Mouse (Mus musculus): ENCODE measurements around the gene Map7d2.
"Not testable (repeated sequence)": the region's sequence is repeated elsewhere in the genome, so short reads cannot be mapped to it uniquely, and the experiment has no call there.

The Map7d2 gene

GRCm38 (mm10) chrX:159414130-159414828 lies at the start of gene Map7d2:
Map7d2 (plus strand) TSS chrX:159414572.
- DNase-seq, result peak; percentile 10

DNA sequence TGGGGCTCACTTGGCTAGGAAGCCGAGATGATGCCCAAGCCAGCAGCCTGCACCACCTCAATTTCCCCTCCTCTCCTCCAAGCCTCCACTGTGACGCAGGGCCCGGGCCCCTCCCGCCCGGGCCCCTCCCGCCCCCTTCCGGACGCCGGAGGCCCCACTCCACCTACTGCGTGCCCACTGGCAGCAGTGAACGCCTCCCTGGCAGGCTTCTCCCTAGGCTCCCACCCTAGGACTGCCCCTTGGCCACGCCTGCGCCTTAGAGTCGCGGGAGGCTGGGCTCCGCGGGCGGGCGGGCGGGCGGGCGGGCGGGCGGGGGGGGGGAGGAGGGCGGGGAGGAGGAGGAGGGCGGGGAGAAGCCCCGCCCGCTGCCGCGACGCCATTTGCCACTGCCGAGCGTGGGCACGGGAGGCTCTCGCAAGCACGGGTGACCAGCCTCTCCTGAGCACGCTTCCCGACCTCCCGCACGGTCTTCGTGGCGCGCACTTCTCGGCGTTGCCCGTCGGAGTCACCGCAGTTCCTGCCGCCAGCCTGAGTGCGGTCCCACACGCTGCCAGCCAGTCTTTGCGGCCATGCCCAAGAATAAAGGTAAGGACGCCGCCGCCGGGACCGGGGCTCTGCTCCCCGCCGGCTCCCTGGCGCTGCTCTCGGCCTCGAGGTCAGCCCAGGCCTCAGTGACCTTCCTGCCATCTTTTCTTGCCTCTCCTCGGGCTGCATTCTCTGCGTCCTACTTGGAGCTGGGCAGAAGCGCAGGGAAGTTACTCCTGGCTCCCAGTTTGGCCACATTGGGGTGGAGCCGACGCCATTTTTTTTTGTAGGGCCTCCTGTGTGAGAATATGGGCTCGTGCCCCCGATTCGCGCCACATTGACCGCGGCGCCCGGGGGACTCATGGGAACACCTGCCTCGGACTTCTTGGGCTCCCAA lies 42.3 kb upstream of the Map7d2 start, which contains the start of gene Eif1ax:
Gene Eif1ax (plus strand): TSS at position 348 of the 922 bp plus-strand sequence.
- DNase-seq, result peak; percentile 87

DNA sequence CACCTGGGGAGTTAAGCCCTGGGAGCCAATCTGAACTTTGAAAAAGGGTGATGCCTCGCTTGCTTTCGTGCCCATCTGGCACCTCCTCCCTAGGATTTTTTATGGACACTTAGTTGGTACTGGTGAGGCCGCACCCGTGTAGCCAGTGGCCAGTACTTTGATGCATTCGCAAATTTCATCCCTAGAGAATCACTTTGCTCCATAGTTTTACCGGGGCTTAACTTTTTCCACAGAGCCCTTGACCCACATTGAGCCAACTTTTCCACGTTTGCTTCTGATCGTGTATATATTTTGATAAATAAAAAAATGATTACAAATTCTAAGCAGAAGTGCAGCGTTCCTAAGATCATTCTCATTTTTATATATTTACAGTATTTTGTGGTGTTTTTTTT lies 41.6 kb upstream of the Map7d2 start:
- DNase-seq, result no peak

DNA sequence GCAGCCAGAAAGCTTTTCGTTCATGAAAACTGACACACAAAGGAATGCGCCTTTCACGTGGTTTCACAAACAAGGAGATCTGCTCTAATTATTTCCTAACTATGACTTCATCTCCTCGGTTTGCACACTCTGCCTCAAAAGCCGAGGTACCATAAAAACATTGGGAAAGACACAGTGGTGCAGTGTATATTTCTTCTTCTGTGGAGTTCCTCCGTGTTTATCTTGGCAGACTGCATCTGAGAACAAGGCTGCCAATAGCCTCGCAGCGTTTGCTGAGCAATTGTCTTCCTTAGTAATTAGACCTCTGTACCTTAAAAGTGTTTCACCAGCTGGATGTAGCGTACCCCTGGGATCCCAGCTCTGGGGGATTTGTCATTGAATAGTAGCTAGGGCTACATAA lies 27.3 kb upstream of the Map7d2 start:
- DNase-seq, result no peak

DNA sequence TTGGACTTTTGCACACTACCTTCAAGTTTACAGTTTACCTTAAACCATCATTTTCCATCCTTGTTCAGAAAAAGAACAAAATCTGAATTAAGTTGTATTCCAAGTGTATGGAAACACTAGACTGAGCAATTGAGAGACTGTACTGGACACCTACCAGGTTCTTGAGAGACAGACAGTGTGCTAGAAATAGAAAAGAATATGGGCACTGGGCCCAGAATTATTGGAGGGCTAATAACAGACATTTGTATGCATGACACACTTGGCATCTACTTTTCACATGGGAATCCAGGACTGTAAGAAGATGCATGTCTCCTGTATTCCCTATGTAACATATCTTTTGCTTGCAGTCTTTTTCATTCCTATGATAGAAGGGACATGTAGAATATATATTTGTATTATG lies 25.4 kb upstream of the Map7d2 start:
- no peak for DNase-seq

DNA sequence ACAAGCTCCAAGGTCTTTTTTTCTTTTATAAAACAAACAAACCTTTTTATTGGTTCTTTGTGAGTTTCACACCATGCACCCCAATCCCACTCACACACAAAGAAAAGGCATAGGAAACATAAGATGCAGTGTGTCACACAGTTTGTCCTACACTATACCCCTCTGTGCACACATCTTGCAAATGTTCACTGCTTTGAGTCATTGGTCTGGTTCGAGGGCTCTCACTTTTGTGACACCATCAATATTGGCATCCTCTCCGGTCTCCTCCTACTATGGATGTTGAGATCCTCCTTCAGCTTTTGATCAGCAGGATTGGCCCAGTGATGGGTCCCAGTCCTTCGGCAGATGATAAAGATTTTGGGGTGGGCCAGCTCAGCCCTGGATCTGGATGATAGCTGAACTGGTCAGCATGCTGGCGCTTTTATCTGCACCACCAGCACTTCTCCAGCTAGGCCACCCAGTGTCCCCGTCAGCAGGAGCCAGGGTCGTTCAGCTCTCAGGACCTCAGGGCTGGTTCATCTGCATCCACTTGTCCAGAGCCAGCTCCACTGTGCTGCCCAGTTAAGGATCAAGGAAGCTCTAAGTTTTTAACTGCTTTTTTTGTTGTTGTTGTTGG lies 23.9 kb upstream of the Map7d2 start:
- DNase-seq, result no peak

- no peak for DNase-seq
These were observed 23.1 kb upstream of the Map7d2 start for GRCm38 (mm10) chrX:159391239-159391638.

DNA sequence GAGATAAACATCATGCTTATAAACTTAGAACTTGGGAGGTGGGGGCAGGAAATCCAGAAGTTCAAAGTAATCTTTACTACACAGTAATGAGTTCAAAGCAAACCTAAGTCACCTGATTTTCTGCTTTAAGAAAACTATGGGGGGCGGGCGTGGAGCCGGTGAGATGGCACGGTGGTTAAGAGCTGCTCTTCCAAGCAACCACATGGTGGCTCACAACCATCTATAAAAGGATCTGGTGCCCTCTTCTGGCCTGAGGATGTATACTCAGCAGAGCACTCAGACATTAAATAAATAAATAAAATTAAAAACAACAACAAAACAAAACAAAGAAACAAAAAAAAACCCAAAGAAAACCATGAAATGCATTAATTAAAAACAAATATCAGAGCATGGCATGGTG lies 5.1 kb upstream of the Map7d2 start:
- peak; percentile 55 for DNase-seq

DNA sequence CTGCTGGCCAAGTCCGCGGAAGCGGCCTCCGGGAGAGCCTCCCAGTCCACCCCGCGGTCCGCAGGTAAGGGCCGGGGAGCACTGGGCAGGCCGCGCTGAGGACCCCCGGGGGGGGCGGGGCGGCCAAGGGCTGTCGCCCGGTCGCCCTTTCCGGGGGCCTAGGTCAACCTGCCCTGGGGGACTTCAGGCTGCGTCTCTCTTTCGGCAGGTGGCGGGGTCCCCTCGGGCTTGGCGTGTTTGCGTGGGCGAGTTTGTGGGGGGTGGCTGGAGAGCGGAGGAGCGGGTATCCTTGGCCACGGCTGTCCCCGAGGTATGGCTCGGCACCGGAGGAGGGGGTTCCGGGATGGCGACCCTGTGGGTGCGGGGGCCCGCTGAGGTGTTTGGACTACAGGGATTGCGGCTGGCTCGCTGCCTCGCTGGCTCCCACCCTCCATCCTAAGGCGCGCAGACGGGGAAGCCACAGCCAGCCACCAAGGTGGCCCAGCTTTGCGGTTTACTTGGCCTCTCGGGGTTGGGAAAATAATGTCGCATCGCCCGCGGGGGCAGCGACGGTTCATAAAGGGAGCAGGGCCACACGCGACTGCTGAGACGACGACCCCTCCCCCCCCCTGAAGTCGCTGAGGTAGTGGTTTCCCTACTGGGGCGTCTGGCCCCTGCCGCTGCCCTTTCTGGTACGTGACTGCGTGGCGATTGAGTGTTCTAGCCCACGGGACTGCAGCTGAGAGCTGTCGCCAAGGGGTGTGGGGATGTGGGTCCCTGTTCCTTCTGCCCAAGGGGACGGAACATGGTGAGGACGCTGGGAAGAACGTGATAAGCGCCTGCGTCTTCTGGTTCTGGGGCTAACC lies 679 bp downstream of the Map7d2 start:
- peak; percentile 3 for DNase-seq

- not testable (repeated sequence) for DNase-seq
These were observed 16.1 kb downstream of the Map7d2 start for GRCm38 (mm10) chrX:159430507-159430906.

DNA sequence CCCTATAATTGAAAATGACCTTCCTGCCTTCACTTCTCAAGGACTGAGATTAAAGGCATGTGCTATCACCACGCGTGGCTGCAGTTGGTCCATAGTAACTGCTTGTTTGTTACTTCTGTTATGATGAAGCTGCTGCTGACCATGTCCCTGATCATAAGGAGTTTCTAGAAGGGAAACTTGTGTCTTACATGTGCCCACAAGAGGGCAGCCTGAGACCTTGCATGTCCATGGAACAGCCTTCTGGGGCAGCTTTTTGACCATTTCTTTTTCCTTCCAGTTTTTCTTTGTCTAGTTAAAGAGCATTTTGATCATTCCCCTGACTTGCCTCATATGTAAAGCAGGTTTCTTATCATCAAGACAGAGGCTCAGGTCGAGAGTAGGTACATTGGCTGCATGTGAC lies 27.8 kb downstream of the Map7d2 start:
- DNase-seq, result peak; percentile 4

- no peak for DNase-seq
These were observed 32.8 kb downstream of the Map7d2 start for GRCm38 (mm10) chrX:159447133-159447532.

DNA sequence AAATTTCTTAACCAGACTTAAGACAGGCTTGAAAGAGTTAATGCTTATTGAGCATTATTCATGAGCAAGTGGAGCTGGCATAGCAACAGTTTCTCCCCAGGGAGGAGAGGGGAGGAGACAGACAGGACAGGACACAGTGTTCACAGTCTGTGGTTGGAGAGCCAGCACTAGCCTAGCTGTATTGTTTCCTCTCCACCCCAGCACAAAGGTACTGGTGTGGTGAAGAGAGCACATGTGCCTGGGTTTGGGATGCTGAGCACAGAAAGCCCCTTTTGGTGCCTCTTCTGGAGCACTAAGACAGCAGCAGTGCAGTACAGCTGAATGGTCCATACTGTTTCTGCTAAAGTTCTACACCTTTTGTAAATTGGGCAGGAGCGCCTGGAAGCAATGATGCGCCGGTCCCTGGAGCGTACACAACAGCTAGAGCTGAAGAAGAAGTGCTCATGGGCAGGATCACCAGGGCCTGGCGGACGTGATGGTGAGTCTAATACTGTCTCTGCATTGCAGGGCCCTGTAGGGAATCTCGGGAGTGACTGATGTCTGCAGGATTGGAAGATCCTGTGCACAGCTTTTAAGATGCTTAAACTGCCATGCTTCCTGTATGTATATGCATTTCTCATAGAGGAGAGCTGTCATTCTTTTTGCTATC lies 44.8 kb downstream of the Map7d2 start:
- no peak for DNase-seq

DNA sequence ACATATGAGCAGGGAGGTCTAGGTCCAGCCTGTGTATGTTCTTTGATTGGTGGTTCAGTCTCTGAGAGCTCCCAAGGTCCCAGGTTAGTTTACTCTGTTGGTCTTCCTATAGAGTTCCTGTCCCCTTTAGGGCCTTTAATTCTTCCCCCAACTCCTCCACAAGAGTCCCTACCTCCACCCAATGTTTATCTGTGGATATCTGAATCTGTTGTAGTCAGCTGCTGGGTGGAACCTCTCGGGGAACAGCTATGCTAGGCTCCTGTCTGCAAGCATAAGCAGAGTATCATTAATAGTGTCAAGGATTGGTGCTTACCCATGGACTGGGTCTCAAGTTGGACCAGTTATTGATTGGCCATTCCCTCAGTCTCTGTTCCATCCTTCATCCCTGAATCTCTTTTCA lies 60.4 kb downstream of the Map7d2 start:
- no peak for DNase-seq

DNA sequence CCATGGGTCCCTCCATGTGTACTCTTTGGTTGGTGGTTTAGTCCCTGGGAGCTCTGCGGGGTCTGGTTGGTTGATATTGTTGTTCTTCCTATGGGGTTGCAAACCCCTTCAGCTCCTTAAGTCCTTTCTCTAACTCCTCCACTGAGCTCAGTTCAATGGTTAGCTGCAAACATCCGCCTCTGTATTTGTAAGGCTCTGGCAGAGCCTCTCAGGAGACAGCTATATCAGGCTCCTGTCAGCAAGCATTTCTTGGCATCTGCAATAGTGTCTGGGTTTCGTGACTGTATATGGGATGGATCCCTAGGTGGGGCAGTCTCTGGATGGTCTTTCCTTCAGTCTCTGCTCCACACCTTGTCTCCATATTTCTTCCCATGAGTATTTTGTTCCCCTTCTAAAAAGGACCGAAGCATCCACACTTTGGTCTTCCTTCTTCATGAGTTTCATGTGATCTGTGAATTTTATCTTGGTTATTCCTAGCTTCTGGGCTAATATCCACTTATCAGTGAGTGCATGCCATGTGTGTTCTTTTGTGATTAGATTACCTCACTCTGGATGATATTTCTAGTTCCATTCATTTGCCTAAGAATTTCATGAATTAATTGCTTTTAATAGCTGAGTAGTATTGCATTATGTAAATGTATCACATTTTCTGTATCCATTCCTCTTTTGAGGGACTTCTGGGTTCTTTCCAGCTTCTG lies 64.0 kb downstream of the Map7d2 start:
- not testable (repeated sequence) for DNase-seq

GRCm38 (mm10) chrX:159484247-159484646 lies 69.9 kb downstream of the Map7d2 start:
- no peak for DNase-seq

DNA sequence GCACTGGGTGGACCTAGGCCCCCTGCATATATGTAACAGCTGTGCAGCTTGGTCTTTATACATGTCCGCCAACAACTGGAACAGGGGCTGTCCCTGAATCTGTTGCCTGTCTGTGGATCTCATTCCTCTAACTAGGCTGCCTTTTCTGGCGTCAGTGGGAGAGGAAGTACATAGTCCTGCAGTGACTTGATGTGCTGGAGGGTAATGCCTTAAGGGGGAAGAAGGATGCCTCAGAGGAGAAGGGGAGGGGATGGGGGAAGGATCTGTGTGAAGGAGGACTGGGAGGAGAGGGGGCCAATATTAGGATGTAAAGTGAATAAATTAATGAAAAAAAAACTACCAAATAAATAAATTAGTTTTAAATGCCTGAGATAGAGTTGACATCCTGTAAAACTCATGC lies 88.8 kb downstream of the Map7d2 start:
- no peak for DNase-seq

- DNase-seq, result no peak
These were observed 94.1 kb downstream of the Map7d2 start for GRCm38 (mm10) chrX:159508331-159509036.

DNA sequence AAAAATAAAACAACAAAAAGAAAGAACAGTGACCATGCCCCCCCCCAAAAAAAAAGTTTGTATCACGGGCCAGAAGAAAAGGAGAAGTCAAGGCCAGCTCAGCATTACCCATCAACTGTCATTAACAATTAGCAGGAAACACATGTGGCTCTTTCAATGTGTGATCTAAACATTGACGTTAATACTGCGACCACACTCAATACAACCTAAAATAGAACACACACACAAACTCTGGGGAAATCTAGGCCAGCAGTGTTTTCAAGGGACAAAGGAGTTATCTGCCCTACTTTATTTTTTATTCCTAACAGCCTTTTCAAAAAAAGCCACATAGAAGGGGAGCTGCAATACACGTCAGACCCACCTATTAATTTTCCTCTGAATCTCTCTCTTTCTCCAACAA lies 94.7 kb downstream of the Map7d2 start:
- DNase-seq, result no peak

DNA sequence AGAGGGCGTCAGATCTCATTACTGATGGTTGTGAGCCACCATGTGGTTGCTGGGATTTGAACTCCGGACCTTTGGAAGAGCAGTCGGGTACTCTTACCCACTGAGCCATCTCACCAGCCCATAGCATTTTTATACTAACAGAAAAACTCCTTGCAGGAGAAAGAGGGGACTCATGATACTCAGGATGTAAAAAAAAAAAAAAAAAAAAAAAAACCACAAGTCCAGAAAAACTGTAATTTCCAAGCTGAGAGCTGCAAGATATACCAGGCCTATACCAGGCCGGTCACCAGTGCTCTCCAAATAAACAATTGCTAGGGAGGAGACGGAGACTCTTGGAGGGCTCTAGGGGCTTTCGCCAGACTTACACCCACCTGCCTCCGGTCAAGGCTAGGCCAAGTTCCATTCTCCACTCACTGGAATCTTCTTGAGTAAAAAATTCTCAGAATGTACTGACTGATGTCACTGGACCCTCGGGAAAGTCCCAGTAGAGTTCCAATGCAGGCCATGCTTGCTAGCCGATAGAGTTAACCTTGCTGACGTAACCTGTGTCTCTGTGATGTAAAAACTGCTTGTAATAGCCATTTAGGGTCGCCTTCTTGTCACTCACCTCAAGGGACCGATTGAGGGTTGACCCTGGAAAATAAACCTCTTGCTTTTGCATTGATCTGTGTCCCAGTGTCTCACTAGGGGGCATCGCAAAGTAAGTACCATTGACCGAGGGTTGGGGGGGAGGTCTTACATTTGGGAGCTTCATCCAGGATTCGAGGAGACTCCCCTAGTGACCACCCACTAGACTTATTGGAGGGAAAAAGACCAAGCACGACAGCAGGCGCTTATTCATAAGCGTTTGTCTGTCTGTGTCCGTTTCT lies 95.7 kb downstream of the Map7d2 start:
- DNase-seq, result no peak

Measured in thymus, postnatal 14 days (tissue).